Mouse (Mus musculus) testis, postnatal 10 days (tissue): ENCODE data around the gene Zfp706.
A peak's percentile ranks its signal among the peaks of the same experiment; 100 is the strongest.

Experiments
- DNase-seq: peaks from one replicate; pipeline ENCODE4 v3.0.0; 2021; ENCODE audit warnings: low spot score

Gene Zfp706

DNA sequence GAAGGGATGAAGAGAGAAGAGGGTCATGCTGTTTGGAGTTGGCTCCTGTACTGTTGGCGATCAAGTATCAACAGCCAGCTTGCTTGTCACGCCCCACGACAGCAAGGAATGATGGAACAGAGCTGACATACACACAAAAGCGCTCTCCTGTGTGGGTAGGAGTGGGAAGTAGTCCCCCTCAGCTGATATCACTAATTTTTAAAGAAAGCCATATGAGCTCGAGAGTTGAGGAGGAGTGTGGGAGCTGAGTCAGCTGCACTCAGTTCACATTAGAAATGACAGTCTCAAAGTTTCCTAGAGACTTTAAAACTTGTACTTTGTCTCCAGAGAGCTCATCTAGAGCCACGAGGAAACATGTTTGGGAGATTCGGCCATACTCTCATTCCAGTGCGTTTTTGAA, 29.8 kb downstream of the Zfp706 start:
- no peak for DNase-seq

DNA sequence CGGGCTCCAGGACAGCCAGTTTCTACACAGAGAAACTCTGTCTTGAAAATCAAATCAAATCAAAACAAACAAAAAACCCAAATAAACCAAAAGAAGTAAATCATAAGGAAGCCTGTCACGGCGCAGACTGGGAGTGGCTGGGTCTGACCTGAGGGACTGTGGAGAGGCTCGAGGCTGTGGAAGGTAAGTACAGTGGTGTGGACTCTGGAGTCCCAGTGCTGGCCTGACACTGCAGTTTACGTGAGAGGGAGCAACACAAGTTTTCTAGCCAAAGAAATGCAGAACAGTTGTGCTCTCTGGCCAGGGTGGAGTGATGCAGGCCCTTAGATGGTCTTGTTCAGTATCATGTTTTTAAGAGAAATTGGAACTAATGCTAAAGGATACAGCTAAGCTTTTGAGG, 31.9 kb downstream of the Zfp706 start:
- no peak for DNase-seq

DNA sequence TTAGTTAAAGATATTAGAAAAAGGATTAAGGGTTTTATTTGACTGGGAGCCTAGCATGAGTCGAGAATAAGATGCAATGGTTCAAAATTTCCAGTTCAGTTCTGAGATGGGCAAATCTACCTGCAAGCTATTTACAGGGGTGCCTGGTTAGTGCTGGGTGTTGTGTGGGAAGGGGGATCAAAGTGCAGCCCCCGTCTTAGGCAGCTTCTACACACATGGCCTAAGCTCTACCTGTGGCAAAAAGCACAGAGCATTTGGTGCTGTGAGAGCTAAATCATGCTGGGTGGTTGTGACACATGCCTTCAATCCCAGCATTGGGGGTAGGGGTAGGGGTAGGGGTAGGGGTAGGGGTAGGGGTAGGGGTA, 32.3 kb downstream of the Zfp706 start:
- DNase-seq: no peak

DNA sequence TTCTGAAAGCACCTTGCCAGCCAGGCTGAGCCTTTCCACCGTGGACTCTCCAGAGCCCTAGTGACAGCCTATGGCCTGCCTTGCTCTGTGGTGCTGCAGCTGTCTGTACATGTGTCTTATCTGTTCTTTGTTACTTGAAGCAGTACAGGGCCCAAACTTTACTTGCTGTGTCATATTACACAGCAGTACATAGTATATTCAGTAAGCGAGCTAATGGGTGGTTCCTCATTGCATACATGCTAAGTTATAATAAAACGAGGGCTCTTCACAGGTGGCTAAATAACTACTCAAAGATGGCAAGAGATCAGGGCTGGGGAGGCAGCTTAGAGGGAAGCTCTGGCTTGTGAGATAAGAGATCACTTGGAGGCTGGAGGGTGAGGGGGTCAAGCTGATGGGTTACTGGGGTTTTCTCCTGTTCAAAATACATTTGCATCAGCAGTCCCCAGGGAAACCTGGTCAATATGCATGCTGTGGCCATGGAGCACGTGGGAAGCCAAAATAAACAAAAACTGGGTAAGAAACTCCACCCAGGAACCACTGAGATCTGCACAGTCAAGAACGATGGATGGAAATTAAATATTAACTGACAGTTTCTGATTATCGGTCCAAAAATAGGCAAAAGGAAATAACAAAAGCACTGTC, 32.8 kb downstream of the Zfp706 start:
- no peak for DNase-seq

GRCm38 (mm10) chr15:36973714-36974113, 33.9 kb downstream of the Zfp706 start:
- no peak for DNase-seq

GRCm38 (mm10) chr15:36973290-36973689, 34.3 kb downstream of the Zfp706 start:
- no peak for DNase-seq

- DNase-seq: no peak
These were observed 37.8 kb downstream of the Zfp706 start for GRCm38 (mm10) chr15:36969794-36970193.

DNA sequence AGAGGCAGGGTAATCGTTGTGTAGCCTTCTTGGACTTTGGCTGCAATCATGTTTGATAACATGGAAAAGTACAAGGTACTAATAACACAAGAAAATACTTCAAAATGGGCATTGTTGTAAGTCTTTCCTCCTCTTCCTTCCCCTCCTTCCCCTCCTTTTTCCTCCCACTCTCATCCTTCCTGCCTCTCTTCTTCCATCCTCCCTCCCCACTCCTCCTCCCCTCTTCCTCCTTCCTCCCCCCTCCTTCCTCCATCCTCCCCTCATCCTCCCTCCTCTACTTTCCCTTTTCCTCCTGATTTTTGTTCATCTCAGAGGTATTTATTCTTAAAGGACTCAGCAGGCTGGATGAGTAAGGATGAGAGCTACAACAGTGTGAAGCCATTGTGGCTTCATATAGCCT, 39.3 kb downstream of the Zfp706 start:
- no peak for DNase-seq

DNA sequence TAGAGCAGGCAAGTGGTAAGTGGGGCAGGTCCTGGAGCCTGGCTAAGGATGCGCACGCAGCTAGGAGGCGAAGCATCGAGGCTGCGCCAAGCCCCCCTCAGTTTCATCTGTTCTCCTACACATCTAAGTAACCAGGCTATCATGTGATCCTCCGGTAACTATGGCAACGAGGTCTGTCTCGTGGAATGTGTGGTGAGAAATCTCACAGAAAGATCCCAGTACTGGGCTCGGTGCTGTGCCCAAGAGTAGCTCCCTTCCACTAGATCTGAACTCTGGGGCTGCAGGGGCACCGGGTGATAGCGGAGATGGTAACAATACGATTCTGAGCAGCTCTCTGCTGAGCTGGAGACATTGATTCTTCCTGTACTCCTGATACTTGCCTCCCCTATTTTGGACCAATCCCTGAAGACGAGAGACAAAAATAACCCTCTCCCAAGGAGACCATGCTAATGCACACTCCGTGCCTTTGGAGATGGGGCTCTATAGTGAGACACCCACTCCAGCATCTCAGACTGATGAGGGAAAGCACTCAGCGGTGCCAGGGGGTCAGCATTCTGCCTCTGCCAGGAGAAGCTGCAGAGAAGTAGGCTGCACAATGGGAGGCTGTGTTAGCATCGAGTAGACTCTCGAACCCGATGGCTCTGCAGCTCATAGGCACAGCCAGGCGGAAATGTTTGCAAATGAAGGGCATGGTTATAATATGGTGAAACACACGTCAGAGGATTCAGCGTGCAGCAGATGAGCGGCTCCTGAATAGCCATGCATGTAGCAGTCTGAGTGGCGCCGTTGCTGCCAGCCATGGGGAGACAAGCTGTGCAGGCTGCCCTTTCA, 40.0 kb downstream of the Zfp706 start:
- peak; percentile 51 for DNase-seq

DNA sequence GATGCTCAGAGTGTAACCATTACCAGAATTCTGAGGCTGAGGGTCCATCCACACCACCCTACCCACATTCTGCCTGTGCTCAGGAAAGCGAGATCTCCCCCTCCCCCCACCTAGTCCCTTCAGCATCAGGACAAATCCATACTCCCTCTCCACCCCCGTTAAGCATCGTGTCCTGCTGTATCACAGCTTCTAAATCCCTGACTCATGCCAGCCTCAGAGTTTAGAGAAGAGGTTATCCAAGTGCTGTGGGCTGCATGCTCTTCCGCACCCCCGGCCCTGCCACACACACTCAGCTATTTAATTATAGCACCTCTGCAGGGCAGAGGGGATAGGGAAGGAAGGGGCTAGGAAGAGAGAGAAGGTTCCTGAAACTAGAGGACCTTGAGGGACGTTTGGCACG, 40.6 kb downstream of the Zfp706 start:
- DNase-seq: no peak

DNA sequence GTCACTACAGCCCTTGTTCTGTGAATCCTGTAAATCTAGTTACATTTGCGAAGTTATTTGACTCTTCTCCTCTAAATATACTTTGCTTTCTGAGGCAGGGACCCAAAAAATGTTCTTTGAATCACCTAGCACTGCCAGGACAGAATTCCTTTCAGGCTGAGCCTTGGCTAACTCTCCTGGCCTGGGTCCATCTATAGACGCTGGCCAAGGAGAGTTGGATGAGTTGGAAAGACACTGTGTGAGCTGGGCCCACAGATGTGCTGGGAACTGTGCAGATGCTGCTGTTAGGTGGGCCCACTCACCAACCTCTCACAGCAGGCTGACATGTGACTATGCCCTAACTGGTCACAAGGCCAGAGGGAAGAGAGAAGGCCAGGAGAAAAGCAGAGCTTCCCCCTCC, 41.1 kb downstream of the Zfp706 start:
- DNase-seq: no peak

DNA sequence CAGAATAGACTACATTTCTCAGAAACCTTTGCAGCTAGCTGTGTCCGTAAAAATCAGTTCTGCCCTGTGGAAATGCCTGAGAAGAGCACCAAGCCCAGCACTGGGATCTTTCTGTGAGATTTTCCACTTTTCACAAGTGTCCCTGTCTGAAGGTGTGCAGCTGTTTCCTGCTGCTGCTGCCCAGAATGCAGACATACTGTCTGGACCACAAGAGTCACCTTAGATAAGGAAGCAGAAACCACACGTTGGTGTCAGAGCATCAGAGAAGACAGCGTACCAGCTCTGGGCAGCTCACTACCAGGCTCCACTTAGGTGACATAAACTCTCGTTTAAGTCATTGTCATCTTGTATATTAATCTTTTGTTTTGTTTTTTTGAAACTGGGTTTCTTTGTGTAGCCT, 41.8 kb downstream of the Zfp706 start:
- DNase-seq: no peak

DNA sequence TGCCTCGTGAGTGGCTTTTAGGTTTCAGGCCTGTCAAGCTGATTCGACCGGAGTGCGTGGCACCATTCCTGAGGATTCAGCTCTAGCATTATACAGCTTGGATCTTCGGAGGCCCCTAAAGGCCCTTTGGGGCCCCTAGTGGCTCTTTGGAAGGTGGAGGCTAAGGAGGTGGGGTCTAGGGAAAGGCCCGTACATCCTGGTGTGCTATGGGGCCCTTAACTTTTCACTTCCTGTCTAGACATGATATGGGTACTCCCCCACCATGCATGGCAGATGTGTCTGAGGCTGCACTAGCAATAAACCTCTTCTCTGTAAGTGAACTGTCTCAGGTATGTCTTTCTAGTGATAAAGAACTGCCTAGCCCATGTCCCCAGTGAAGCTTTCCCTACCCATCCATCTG, 44.6 kb downstream of the Zfp706 start:
- no peak for DNase-seq

DNA sequence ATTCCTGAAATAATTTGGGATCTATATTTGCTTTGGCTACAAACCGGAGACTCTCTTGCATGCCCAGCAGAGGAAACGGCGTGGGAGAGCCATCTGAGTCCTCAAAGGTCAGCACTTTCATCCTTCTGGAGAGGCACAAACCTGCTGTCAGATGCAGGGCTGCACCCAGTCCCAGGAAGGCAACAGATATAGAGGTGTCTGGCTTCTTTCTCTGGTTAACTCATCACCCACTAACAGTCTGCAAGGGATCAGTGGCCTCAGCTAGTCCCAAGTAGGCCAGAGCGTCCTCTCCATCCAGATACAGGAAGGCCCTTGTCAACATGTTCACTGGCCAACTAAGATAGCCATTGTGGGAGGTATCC, 46.7 kb downstream of the Zfp706 start:
- DNase-seq: no peak

DNA sequence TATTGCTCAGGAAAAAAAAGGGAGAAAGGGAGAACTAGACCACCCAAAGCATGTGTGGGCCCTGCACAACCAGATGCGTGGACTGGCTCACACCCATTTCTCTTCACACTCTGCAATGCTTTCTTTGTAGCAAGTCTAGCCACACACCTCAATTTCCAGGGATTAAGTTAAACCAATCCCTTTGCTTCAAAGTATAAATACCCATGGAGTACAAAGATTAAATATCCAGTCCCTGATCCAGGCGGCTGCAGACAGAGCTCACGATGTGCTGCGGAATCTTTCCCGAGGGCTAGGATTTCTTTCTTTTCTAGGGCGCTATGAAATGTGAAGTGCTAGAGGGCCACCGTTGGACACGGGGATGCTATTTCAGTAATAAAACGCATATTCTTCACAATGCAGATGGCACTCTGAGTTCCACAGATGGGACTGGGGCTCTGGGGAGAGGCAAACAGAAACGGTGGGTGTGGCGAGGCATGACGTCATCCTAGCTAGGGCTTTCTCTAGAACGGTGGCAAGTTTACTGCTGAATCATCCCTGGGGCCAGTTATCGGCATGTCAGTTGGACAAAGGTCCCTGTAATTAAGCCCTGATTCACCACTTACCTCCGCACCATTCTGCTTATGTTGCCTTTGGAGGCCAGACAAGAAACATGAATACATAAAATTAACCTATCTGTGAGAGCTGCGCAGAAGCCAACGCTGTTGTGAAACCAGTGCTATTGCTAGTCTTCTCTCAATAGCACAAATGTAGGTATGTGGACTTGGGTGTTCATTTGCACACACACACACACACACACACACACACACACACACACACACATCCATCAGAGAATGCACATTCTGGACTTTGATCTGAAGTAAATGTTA, 47.3 kb downstream of the Zfp706 start:
- DNase-seq: no peak

DNA sequence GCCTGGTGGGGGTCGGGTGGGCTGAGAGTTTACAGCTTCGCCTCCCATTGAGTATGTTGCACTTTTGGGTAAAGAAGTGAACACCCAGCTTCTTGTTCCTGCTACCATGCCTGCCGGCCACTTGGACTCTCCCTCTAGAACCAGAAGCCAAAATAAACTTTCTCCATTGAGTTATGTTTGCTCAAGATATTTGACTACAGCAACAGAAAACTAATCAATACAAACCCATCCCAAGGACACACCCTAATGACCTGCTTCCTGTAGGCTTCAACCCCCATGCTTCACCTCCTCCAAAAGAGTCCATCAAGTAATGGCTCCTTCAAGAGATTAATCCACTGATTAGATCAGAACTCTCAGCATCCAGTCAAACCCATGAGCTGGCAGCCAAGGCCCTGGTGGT, 51.4 kb downstream of the Zfp706 start:
- no peak for DNase-seq

DNA sequence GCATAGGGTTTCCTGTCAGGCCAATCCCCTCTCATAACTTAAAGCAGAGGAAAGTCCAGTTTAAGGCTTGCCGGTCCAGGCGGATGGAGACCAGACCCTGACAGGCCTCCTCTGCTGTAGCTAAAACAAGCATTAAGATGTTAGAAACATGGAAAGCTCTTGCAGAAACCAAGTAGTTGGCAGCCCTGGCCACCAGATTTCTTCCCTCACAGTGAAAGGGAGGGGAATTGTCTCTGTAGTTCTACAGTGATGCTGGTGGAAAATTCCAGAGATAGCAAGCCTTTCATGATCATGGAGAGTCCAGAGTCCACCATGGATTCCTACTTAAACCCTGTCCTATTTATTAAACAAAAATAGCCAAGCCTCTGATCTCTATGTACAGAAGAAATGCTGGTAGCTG, 57.3 kb downstream of the Zfp706 start:
- DNase-seq: no peak

- DNase-seq: no peak
These were observed 58.6 kb downstream of the Zfp706 start for GRCm38 (mm10) chr15:36948866-36949546.
